Mouse (Mus musculus): Measurements from ENCODE around the gene Gm10188. TPM values are rescaled to one million over a fixed set of nuclear protein-coding genes. Genes with fewer than 3 reads are reported as not detected.
A peak's percentile ranks its signal among the peaks of the same experiment; 100 is the strongest.

Gene Gm10188
- polyA plus RNA-seq, 1 experiment from 2014 or later: 0.56 TPM

DNA sequence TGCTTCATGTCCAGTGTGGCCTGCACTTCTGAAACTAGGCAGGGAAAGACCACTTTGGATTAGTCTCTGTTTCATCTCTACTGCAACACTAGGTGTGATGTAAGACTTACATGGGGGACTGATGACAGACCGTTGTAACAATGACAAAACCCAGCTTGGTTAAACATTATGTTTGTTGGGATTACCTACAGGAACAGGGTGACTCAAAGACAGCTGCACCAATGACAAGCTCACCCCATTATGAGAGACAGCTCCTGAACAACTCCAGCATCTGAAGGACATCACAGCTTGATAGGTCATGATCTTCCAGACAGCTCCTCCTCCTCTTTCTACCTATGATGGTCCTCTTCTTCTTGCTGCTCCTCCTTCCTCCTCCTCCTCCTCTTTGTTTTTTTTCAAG, 30.8 kb upstream of the Gm10188 start:
- no peak overlapping the region for H3K4me3 ChIP-seq

GRCm38 (mm10) chr1:132254467-132254866, 24.9 kb upstream of the Gm10188 start:
- H3K4me1 ChIP-seq: no peaks in the 10 kb centered on the region
- WGBS: 87% methylated on average over 6 of the region's 6 CpGs
- H3K27ac ChIP-seq (replicated peaks): no peak overlapping the region
- no peak overlapping the region for H3K4me2 ChIP-seq (replicated peaks)
- H3K4me3 ChIP-seq: no peak overlapping the region
- H3K9ac ChIP-seq (replicated peaks): no peak overlapping the region
- ATAC-seq (replicated peaks): no peak
- H3K9me3 ChIP-seq: no peaks in the 10 kb centered on the region
- H3K36me3 ChIP-seq: no peaks in the 10 kb centered on the region
- no peaks in the 10 kb centered on the region for H3K27me3 ChIP-seq

More for the DNA sequence above, 30.8 kb upstream of the Gm10188 start:
- Histone ChIP-seq H3K4me1 (no peaks in the 10 kb centered on the region), H3K36me3 (no peaks in the 10 kb centered on the region), H3K27me3 (no peaks in the 10 kb centered on the region), H3K9ac (replicated peaks) (no peak overlapping the region), H3K4me2 (replicated peaks) (no peak overlapping the region), H3K9me3 (no peaks in the 10 kb centered on the region), H3K27ac (replicated peaks) (no peak overlapping the region)
- ATAC-seq (replicated peaks): no peak
- 95% methylated on average over 1 of the region's 1 CpGs for WGBS

- Histone ChIP-seq H3K36me3 (no peaks in the 10 kb centered on the region), H3K4me3 (no peak overlapping the region), H3K4me1 (no peaks in the 10 kb centered on the region), H3K9me3 (no peaks in the 10 kb centered on the region), H3K9ac (replicated peaks) (no peak overlapping the region), H3K27ac (replicated peaks) (no peak overlapping the region), H3K27me3 (no peaks in the 10 kb centered on the region), H3K4me2 (replicated peaks) (no peak overlapping the region)
- no peak for ATAC-seq (replicated peaks)
- WGBS: 90% methylated on average over 4 of the region's 4 CpGs
These were observed 17.1 kb upstream of the Gm10188 start for GRCm38 (mm10) chr1:132246641-132247040.

DNA sequence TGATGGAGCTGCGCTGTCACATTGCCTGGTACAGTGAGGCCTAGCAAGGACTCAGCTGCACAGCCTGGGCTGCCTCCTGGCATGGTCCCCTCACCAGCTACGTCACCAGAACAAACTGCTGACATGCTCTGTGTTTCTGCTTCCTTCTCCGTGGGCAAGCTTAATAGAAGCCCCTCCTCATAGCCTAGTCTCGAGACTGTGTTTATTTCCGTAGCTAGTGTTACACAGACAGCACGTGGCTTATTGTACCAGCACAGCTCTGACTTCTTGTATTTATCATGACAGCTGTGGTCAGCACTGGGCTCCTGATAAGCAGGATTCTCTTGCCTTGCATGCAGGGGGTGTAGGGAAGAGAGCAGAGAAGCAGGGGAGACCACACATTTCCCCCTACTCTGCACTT, 16.6 kb upstream of the Gm10188 start:
- no peak overlapping the region for H3K9ac ChIP-seq (replicated peaks)
- no peaks in the 10 kb centered on the region for H3K9me3 ChIP-seq
- WGBS: 60% methylated on average over 6 of the region's 6 CpGs
- H3K27me3 ChIP-seq: no peaks in the 10 kb centered on the region
- H3K27ac ChIP-seq (replicated peaks): no peak overlapping the region
- H3K4me2 ChIP-seq (replicated peaks): no peak overlapping the region
- H3K36me3 ChIP-seq: no peaks in the 10 kb centered on the region
- H3K4me1 ChIP-seq: no peaks in the 10 kb centered on the region
- no peak overlapping the region for H3K4me3 ChIP-seq
- ATAC-seq (replicated peaks): no peak

GRCm38 (mm10) chr1:132245010-132245409, 15.4 kb upstream of the Gm10188 start:
- H3K4me2 ChIP-seq (replicated peaks): no peak overlapping the region
- H3K27me3 ChIP-seq: no peaks in the 10 kb centered on the region
- H3K27ac ChIP-seq (replicated peaks): no peak overlapping the region
- H3K9ac ChIP-seq (replicated peaks): no peak overlapping the region
- no peaks in the 10 kb centered on the region for H3K36me3 ChIP-seq
- ATAC-seq (replicated peaks): no peak
- 77% methylated on average over 5 of the region's 5 CpGs for WGBS
- no peaks in the 10 kb centered on the region for H3K9me3 ChIP-seq
- H3K4me1 ChIP-seq: no peaks in the 10 kb centered on the region
- no peak overlapping the region for H3K4me3 ChIP-seq

DNA sequence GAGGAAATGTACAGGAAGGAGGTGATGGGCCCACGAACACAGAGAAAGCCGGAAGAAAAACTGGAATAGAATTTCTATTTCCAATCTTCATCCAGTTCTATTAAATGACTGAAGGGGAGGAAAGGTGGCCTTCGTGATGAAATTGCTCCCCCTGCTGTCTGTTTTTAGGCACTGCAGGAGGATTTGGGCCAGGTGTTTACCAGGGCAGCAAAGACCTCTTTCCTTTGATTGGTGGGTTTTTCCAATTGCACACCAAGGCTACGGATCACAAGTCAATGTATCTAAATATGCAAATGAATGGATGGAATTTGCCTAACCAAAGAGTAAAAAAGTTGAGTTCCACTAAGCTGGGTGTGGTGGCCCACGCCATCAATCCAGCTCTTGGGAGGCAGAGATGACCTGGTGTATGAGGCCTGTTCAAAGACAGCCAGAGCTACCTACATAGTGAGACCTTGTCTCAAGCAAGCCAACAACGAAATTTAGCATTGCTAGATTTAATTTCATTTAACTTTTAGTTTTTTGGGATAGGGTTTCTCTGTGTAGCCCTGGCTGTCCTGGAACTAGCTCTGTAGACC, 8.1 kb upstream of the Gm10188 start:
- Histone ChIP-seq H3K9ac (replicated peaks) (no peak overlapping the region), H3K27ac (replicated peaks) (no peak overlapping the region), H3K36me3 (no peaks in the 10 kb centered on the region), H3K4me2 (replicated peaks) (no peak overlapping the region), H3K4me3 (no peak overlapping the region), H3K27me3 (no peaks in the 10 kb centered on the region), H3K9me3 (no peaks in the 10 kb centered on the region), H3K4me1 (no peaks in the 10 kb centered on the region)
- WGBS: 20% methylated on average over 6 of the region's 6 CpGs
- ATAC-seq (replicated peaks): no peak

DNA sequence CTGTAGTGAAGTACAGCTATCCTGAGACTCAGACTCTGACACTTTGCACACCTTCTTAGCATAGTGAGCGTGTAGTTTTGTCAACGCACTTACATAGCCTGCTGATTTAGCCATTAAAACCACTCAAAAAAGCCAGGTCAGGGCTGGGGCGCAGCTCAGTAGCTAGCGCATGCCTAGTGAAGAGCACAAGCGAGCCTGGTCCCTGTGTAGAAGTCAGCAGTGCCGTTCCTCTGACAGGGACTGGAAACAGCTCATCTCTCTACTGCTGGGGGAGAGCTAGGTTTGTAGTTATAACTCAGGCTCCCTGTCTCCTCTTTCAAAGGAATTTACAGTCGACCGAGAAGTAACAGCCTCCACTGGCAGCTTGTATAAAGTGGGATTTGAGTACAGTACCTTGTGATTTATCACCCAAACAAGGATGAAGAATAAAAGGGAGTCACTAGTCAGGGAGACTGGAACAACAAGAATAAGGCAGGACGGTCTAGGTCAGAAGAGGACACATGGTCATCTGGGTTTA, 5.2 kb upstream of the Gm10188 start:
- WGBS: 75% methylated on average over 9 of the region's 9 CpGs
- Histone ChIP-seq H3K27me3 (no peaks in the 10 kb centered on the region), H3K4me3 (no peak overlapping the region), H3K36me3 (no peaks in the 10 kb centered on the region), H3K27ac (replicated peaks) (no peak overlapping the region), H3K4me1 (peaks cover 3% of the 10 kb centered on the region; the same call in 1 of the 2 replicates), H3K9me3 (no peaks in the 10 kb centered on the region), H3K4me2 (replicated peaks) (no peak overlapping the region), H3K9ac (replicated peaks) (no peak overlapping the region)
- no peak for ATAC-seq (replicated peaks)

- H3K36me3 ChIP-seq: no peaks in the 10 kb centered on the region
These were observed 4.0 kb upstream of the Gm10188 start for GRCm38 (mm10) chr1:132233566-132233965.

DNA sequence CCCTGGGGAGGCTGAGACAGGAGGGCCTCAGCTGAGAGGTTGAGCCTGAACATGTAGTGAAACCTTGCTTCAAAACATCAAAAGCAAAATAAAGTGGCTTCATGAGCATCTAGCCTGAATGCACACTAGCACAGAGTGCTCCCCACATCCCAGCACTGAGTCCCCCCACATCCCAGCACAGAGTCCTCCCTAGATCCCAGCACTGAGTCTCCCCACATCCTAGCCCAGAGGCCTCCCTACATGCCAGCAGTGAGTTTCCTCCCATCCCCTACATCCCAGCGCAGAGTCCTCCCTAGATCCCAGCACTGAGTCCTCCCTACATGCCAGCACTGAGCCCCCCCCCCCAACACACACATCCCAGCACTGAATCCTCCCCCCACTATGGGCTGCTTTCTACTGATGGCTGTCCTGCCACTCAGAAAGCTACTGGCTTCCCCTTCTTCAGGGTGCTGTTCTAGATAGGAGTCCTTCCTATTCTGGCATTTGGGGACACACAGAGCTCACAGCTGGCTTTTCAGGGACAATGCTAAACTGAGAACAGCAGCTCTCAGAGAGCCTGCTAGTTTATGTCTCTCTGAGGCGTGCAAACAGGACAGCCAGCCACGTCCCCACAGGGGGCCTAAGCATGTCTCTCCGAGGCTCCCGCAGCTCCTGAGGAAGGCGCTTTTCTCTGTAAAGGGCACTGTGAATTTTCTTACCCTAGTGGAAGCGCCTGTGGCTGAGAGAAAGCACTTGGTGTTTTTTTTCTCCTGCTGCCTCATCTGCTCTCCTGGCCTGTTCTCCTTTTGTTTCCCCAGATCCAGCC, 2.1 kb upstream of the Gm10188 start:
- Histone ChIP-seq H3K9ac (replicated peaks) (no peak overlapping the region), H3K4me3 (no peak overlapping the region), H3K9me3 (no peaks in the 10 kb centered on the region), H3K4me1 (peaks cover 3% of the 10 kb centered on the region; the same call in 1 of the 2 replicates), H3K27ac (replicated peaks) (0 out of 2 replicates have a peak overlapping the region, but pooled peaks have one; percentile 7), H3K36me3 (no peaks in the 10 kb centered on the region), H3K27me3 (no peaks in the 10 kb centered on the region), H3K4me2 (replicated peaks) (no peak overlapping the region)
- WGBS: 38% methylated on average over 7 of the region's 7 CpGs
- no peak for ATAC-seq (replicated peaks)

More at GRCm38 (mm10) chr1:132233566-132233965, 4.0 kb upstream of the Gm10188 start:
- Histone ChIP-seq H3K4me1 (peaks cover 3% of the 10 kb centered on the region; the same call in 1 of the 2 replicates), H3K27ac (replicated peaks) (no peak overlapping the region), H3K27me3 (no peaks in the 10 kb centered on the region), H3K4me2 (replicated peaks) (no peak overlapping the region), H3K9me3 (no peaks in the 10 kb centered on the region), H3K9ac (replicated peaks) (no peak overlapping the region), H3K4me3 (no peak overlapping the region)
- 21% methylated on average over 12 of the region's 12 CpGs for WGBS
- ATAC-seq (replicated peaks): 0 out of 2 replicates have a peak, but pooled peaks have one; percentile 61

DNA sequence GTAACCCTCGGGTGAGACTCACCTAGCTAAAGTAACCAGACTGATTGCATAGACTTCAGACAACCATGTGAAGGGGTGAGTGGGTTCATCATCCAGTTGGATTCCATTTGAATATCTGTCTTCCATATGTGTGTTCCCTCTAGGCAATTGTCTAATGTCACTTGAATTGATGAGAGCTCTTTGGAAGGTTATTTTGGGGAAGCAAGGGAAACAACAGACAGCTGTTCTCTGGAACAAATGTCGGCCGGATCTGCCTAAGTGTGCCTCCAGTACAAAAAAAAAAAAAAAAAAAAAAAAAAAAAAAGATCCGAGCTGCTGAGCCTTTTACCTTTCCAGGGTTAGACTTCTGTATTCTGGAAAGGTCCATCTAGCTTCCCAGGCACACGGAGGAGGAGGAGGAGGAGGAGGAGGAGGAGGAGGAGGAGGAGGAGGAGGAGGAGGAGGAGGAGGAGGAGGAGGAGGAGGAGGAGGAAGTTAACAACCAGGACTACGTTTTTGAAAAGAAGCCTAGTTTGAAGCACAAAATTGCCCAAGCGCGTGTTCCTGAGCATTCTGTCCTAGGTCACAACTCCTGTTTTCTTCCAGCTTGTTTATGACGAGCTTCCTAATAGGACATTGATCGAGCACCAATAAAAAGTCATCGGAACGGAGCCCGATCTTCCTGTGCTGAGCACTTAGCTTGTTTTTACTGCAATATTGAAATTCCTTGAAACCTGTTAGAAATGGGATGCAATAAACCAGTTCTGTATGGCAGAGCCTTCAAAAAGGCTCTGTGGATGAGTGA, 3.1 kb downstream of the Gm10188 start:
- 86% methylated on average over 12 of the region's 13 CpGs for WGBS

GRCm38 (mm10) chr1:132222166-132222565, 7.4 kb downstream of the Gm10188 start:
- Histone ChIP-seq H3K4me3 (no peak overlapping the region), H3K4me2 (replicated peaks) (no peak overlapping the region), H3K4me1 (peaks cover 24% of the 10 kb centered on the region), H3K27me3 (no peaks in the 10 kb centered on the region), H3K9me3 (no peaks in the 10 kb centered on the region), H3K27ac (replicated peaks) (peak overlapping the region; percentile 64), H3K36me3 (no peaks in the 10 kb centered on the region), H3K9ac (replicated peaks) (no peak overlapping the region)
- 9% methylated on average over 6 of the region's 6 CpGs for WGBS
- peak; percentile 92 for ATAC-seq (replicated peaks)

More for the DNA sequence above, 3.1 kb downstream of the Gm10188 start:
- no peaks in the 10 kb centered on the region for H3K9me3 ChIP-seq
- no peak overlapping the region for H3K9ac ChIP-seq (replicated peaks)
- no peak overlapping the region for H3K4me3 ChIP-seq
- ATAC-seq (replicated peaks): no peak
- H3K27me3 ChIP-seq: no peaks in the 10 kb centered on the region
- H3K36me3 ChIP-seq: no peaks in the 10 kb centered on the region
- no peak overlapping the region for H3K27ac ChIP-seq (replicated peaks)
- H3K4me2 ChIP-seq (replicated peaks): no peak overlapping the region
- H3K4me1 ChIP-seq: peaks cover 18% of the 10 kb centered on the region

- ATAC-seq (replicated peaks): no peak
- Histone ChIP-seq H3K27ac (replicated peaks) (peak overlapping the region; percentile 64), H3K27me3 (no peaks in the 10 kb centered on the region), H3K4me2 (replicated peaks) (no peak overlapping the region), H3K36me3 (no peaks in the 10 kb centered on the region), H3K4me1 (peaks cover 24% of the 10 kb centered on the region), H3K9ac (replicated peaks) (no peak overlapping the region), H3K4me3 (no peak overlapping the region), H3K9me3 (no peaks in the 10 kb centered on the region)
- 29% methylated on average over 2 of the region's 2 CpGs for WGBS
These were observed 7.9 kb downstream of the Gm10188 start for GRCm38 (mm10) chr1:132221627-132222026.

All from forebrain, embryonic 15.5 days (tissue).